Mouse (Mus musculus) thymus, adult 2 months (tissue): ENCODE measurements around the gene Aoc2. TPM values are rescaled to one million over a fixed set of nuclear protein-coding genes. Genes with fewer than 3 reads are reported as not detected.

Source experiments
- DNase-seq: peaks from one replicate; pipeline ENCODE4 v3.0.0; 2021
- H3K27ac ChIP-seq: fragments of 200-500 bp; 2 replicates; pipeline ENCODE4 v1.5.1; 2012; ENCODE audit warnings: low read length, control low read depth; ENCODE audit not compliant: control insufficient read depth, insufficient read depth
- H3K27me3 ChIP-seq: fragments of 200-500 bp; 2 replicates; pipeline ENCODE4 v1.6.1; 2012; ENCODE audit warnings: mild to moderate bottlenecking, low read length, moderate library complexity, mixed read lengths; ENCODE audit not compliant: control insufficient read depth, insufficient read depth
- H3K36me3 ChIP-seq: fragments of 200-500 bp; 2 replicates; pipeline ENCODE4 v1.6.1; 2012; ENCODE audit warnings: mild to moderate bottlenecking, low read length, moderate library complexity; ENCODE audit not compliant: control insufficient read depth, insufficient read depth
- H3K4me1 ChIP-seq: fragments of 200-500 bp; replicated peaks from 2 replicates; pipeline ENCODE4 v1.6.1; 2012; ENCODE audit warnings: low read length; ENCODE audit not compliant: control insufficient read depth, insufficient read depth
- H3K4me3 ChIP-seq: fragments of 200-500 bp; 2 replicates; pipeline ENCODE4 v1.5.1; 2012; ENCODE audit warnings: mild to moderate bottlenecking, low read length, control low read depth, moderate library complexity; ENCODE audit not compliant: control insufficient read depth, insufficient read depth
- CTCF ChIP-seq: fragments of 200-500 bp; IDR thresholded peaks from 2 replicates; pipeline ENCODE4 v1.5.1; 2012; ENCODE audit warnings: mild to moderate bottlenecking, control low read depth, low read length, moderate library complexity, borderline replicate concordance; ENCODE audit not compliant: control insufficient read depth, poor library complexity, insufficient read depth; ENCODE audit errors: extremely low read depth
- POLR2A ChIP-seq: fragments of 200-500 bp; IDR thresholded peaks from 2 replicates; pipeline ENCODE4 v1.6.1; 2012; ENCODE audit warnings: mild to moderate bottlenecking, low read length, control low read depth, moderate library complexity; ENCODE audit not compliant: control insufficient read depth, poor library complexity, insufficient read depth; ENCODE audit errors: extremely low read depth
- WGBS: fragments of 180-500 bp; shearing (Covaris S2); methylation state at CpG from one replicate; pipeline ENCODE4 v1.1.7; 2018; 5-methylcytosine and 5-hydroxymethylcytosine counted together
- polyA plus RNA-seq: library from polyadenylated mRNA; depleted of rRNA; stranded (reverse); fragments of >200 nt; gene quantifications from 2 replicates; pipeline ENCODE4 v1.2.3, GENCODE M21; 2012

Aoc2 gene
- polyA plus RNA-seq, 1 experiment: 16.2 TPM

DNA sequence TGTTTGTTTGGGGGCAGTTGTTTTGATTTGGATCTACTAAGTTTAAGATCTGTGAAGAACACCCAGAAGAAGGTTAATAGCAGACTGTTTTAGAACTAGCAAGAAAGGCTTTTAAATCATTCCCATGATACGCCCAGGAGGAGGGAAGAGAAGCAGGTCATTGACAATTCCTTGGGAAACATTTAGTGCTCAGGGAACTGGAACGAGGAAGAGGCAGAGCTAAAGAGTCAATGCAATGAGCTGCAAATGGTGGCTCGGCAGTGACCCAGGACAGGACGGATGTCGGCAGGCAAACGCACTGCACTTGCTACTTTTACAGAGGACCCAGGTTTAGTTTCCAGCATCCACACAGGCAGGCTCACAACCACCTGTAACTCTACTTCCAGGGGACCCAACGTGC lies 44.0 kb upstream of the Aoc2 start:
- H3K36me3 ChIP-seq: 0 out of 2 replicates have a peak, but pooled peaks cover 1% of the 10 kb centered on the region
- no peak overlapping the region for H3K4me3 ChIP-seq
- no peak for DNase-seq
- peaks cover 15% of the 10 kb centered on the region for H3K4me1 ChIP-seq
- TF ChIP-seq POLR2A (no peak), CTCF (no peak)
- H3K27ac ChIP-seq: no peak overlapping the region
- no peaks in the 10 kb centered on the region for H3K27me3 ChIP-seq
- 80% methylated on average over 7 of the region's 7 CpGs for WGBS

DNA sequence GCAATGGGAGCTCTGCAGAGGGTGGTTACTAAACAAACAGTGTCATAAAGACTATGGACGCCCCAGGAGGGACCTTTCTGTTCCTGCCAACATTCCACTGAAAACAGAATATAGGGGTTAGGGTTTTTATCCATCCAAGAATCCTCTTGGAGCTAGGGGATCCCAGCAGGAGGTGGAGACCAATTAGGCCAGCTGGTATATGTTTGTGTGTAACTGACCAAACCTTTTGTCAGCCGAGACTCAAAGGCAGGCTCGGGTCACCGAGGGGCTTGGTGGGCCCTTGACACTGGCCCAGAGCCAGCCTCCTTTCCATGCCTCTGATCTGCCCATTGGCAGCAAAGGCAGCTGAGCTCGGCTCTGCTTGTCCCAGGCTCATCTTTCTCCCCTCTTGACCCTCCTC lies 42.0 kb upstream of the Aoc2 start:
- Histone ChIP-seq H3K4me1 (peaks cover 8% of the 10 kb centered on the region), H3K27ac (no peak overlapping the region), H3K4me3 (no peak overlapping the region), H3K27me3 (no peaks in the 10 kb centered on the region), H3K36me3 (peaks cover 13% of the 10 kb centered on the region)
- TF ChIP-seq CTCF: no peak
- DNase-seq: no peak
- WGBS: 89% methylated on average over 5 of the region's 5 CpGs

- TF ChIP-seq POLR2A (no peak), CTCF (no peak)
- H3K27ac ChIP-seq: no peak overlapping the region
- no peak for DNase-seq
These were observed 41.1 kb upstream of the Aoc2 start for GRCm38 (mm10) chr11:101283805-101284204.

DNA sequence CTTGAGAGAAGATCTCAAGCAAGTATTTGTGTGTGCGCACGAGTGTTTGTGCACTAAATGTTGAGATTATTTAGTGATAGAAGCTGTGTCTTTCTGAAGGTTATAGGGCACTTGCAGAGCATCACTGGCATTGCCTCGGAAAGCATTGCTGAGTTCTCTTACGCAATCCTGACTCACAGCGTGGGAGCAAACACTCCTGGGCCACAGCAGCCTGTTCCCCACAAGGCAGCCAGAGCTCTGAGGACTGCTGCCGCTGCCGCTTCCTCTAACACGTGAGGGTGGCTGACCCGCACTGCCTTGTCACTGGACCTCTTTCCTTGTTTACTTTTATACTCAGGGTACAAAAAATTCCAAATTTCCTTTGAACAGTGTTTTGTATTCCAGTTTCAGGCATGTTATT lies 37.6 kb upstream of the Aoc2 start:
- WGBS: 94% methylated on average over 9 of the region's 9 CpGs
- DNase-seq: no peak
- Histone ChIP-seq H3K4me3 (no peak overlapping the region), H3K27me3 (no peaks in the 10 kb centered on the region), H3K36me3 (peaks cover 52% of the 10 kb centered on the region), H3K27ac (no peak overlapping the region), H3K4me1 (no peaks in the 10 kb centered on the region)
- no peak for TF ChIP-seq POLR2A
- TF ChIP-seq CTCF: no peak

More at GRCm38 (mm10) chr11:101283805-101284204, 41.1 kb upstream of the Aoc2 start:
- Histone ChIP-seq H3K36me3 (peaks cover 20% of the 10 kb centered on the region), H3K4me1 (peaks cover 4% of the 10 kb centered on the region), H3K27me3 (no peaks in the 10 kb centered on the region), H3K4me3 (no peak overlapping the region)
- WGBS: 89% methylated on average over 4 of the region's 4 CpGs

- TF ChIP-seq CTCF (no peak), POLR2A (no peak)
- 97% methylated on average over 8 of the region's 8 CpGs for whole genome bisulfite sequencing
- H3K4me3 ChIP-seq: no peak overlapping the region
- no peaks in the 10 kb centered on the region for H3K27me3 ChIP-seq
- no peak overlapping the region for H3K27ac ChIP-seq
- peaks cover 82% of the 10 kb centered on the region for H3K36me3 ChIP-seq
- no peaks in the 10 kb centered on the region for H3K4me1 ChIP-seq
- DNase-seq: no peak
These were observed 33.6 kb upstream of the Aoc2 start for GRCm38 (mm10) chr11:101291231-101291630.

DNA sequence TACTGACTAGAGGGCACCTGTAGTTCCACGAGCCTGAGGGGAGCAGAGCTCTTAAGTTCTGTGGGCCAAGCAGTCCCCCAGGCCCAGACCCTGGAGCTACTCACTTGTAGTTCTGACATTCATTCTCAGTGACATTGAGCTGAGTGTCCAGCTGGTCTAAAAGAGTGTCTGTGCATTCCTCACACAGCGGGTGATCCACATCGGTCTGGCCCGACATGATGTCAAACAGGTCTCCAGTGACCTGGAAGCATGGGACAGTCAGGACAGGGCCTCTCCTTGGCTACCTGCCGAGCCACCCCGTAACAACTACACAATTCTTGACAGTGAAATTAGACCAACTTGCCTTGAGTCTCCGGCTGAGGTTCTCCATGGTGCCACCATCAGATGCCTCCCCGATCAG lies 29.7 kb upstream of the Aoc2 start:
- TF ChIP-seq CTCF (no peak), POLR2A (no peak)
- WGBS: 98% methylated on average over 8 of the region's 8 CpGs
- Histone ChIP-seq H3K27ac (no peak overlapping the region), H3K4me1 (no peaks in the 10 kb centered on the region), H3K36me3 (peaks cover 72% of the 10 kb centered on the region), H3K4me3 (no peak overlapping the region), H3K27me3 (no peaks in the 10 kb centered on the region)
- no peak for DNase-seq

GRCm38 (mm10) chr11:101300881-101301280 lies 24.0 kb upstream of the Aoc2 start:
- peaks cover 10% of the 10 kb centered on the region for H3K4me1 ChIP-seq
- TF ChIP-seq CTCF (no peak), POLR2A (no peak)
- H3K27ac ChIP-seq: no peak overlapping the region
- no peak for DNase-seq
- 66% methylated on average over 7 of the region's 7 CpGs for WGBS
- no peak overlapping the region for H3K4me3 ChIP-seq
- H3K36me3 ChIP-seq: peaks cover 22% of the 10 kb centered on the region
- H3K27me3 ChIP-seq: no peaks in the 10 kb centered on the region
